ENCODE assay signal across 5 mouse cellular contexts in the genomic region with DNA sequence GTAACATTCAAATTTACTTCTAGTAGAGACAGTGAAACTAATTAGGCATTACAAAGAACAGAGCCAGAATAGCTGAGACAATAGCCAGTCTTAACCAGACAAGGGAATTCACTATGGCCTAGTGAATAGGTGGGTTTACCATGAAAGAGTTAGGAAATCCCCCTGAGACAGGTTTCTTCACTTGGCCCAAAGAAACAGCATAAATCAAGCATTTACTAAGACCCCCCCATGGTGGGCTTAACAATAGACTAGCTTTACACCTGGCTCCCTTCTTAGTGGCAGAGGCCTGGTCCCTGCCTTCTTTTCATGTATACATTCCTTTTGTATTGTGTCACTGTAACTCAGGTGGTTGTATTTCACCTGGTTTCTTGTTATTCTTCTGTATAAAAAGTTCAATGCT.
DNase-seq lines count a peak whose midpoint lies in the region; TF ChIP-seq lines count a peak whose summit lies in the region.
"Not testable (repeated sequence)": the region's sequence is repeated elsewhere in the genome, so short reads cannot be mapped to it uniquely, and the experiment has no call there.

No protein-coding gene starts in this region.

- not testable (repeated sequence) for H3K4me1 ChIP-seq in ES-Bruce4 (ENCODE audit: control insufficient read depth, insufficient read depth, low read length); ES-E14 (ENCODE audit: control insufficient read depth in 2 of 2, insufficient read depth in 2 of 2, low read length in 2 of 2, poor library complexity in 1 of 2)

- not testable (repeated sequence) for TF ChIP-seq CTCF in ES-Bruce4 (IDR thresholded peaks at IDR 0.05; ENCODE audit: low read depth, low read length)

- TF ChIP-seq POLR2A in ES-Bruce4 (IDR thresholded peaks at IDR 0.05; ENCODE audit: insufficient read depth, low read length), result not testable (repeated sequence)

- peak overlapping the region; percentile 94 for H3K27ac ChIP-seq in ES-Bruce4 (ENCODE audit: insufficient read depth, low read length)
- not testable (repeated sequence) for H3K27ac ChIP-seq in ES-E14 (ENCODE audit: insufficient read depth, low read depth, low read length, poor library complexity, severe bottlenecking)

- not testable (repeated sequence) for H3K9ac ChIP-seq in ES-Bruce4 (ENCODE audit: low read depth, poor library complexity, severe bottlenecking); ES-E14 (ENCODE audit: insufficient read depth, low read depth, low read length, poor library complexity, severe bottlenecking)

- not testable (repeated sequence) for H3K4me3 ChIP-seq in ES-Bruce4 (ENCODE audit: low read depth, low read length); ES-E14 (ENCODE audit: insufficient read depth in 1 of 2, low read depth in 1 of 2, low read length in 2 of 2, poor library complexity in 1 of 2, severe bottlenecking in 1 of 2)

- not testable (repeated sequence) for H3K36me3 ChIP-seq in ES-Bruce4 (ENCODE audit: control insufficient read depth, insufficient read depth, low read length, poor library complexity, severe bottlenecking); ES-E14 (ENCODE audit: control insufficient read depth, insufficient read depth, low read length, poor library complexity, severe bottlenecking)

- not testable (repeated sequence) for H3K9me3 ChIP-seq in ES-Bruce4 (replicated peaks; ENCODE audit: control insufficient read depth, insufficient read depth, low read length, poor library complexity, severe bottlenecking); ES-E14 (ENCODE audit: control insufficient read depth, insufficient read depth, low read depth, low read length)

- DNase-seq in ES-CJ7 (ENCODE audit: low read depth, low spot score), result peak; percentile 92
- DNase-seq in ES-E14 (ENCODE audit: low read depth, low spot score), result peak; percentile 46
- DNase-seq in R1 (ENCODE audit: low read depth, low spot score), result peak; percentile 98
- DNase-seq in ZHBTc4 (ENCODE audit: low read depth, low spot score), result peak; percentile 91

- TF ChIP-seq EP300 in ES-Bruce4 (IDR thresholded peaks at IDR 0.05; ENCODE audit: insufficient read depth, low read depth, low read length), result not testable (repeated sequence)

- not testable (repeated sequence) for H3K27me3 ChIP-seq in ES-Bruce4 (ENCODE audit: control insufficient read depth, insufficient read depth, low read length, poor library complexity, severe bottlenecking)

- in situ Hi-C loops in ES-E14 (cut with MboI; ENCODE audit: low sequenced_read_pairs in 2 of 2, unreplicated experiment in 2 of 2), result not testable (repeated sequence)

Comparison
In these comparisons a context has a peak if more than half of its experiments do, and no peak if none do; other contexts are left out.
1. DNase-seq: peak in every context shown above with its lines; median percentile 98 in R1; 92 in ES-CJ7; 91 in ZHBTc4; 46 in ES-E14.